Mouse (Mus musculus) midbrain, embryonic 16.5 days (tissue): ENCODE measurements around the gene Derl3. TPM values are rescaled to one million over a fixed set of nuclear protein-coding genes. Genes with fewer than 3 reads are reported as not detected.

ENCODE experiments used
- ATAC-seq: fragments of 200-750 bp; cut with Nextera tagmentation; 2 replicates; pipeline ENCODE4 v1.8.0; 2017; ENCODE audit warnings: moderate TSS enrichment
- H3K27ac ChIP-seq: fragments of 300-500 bp; sonication (generic); 2 replicates; pipeline ENCODE4 v1.5.1; 2014; ENCODE audit warnings: mild to moderate bottlenecking, low read length, mixed read lengths
- H3K27me3 ChIP-seq: fragments of 300-500 bp; sonication (generic); 2 replicates; pipeline ENCODE4 v1.6.1; 2014; ENCODE audit warnings: low read depth, low read length, mixed read lengths; ENCODE audit not compliant: control insufficient read depth, insufficient read depth
- H3K36me3 ChIP-seq: fragments of 300-500 bp; sonication (generic); 2 replicates; pipeline ENCODE4 v1.6.1; 2014; ENCODE audit warnings: mild to moderate bottlenecking, low read length, moderate library complexity, mixed read lengths; ENCODE audit not compliant: control insufficient read depth, insufficient read depth
- H3K4me1 ChIP-seq: fragments of 300-500 bp; sonication (generic); 2 replicates; pipeline ENCODE4 v1.6.1; 2014; ENCODE audit warnings: mild to moderate bottlenecking, low read length, mixed read lengths; ENCODE audit not compliant: control insufficient read depth, insufficient read depth
- H3K4me2 ChIP-seq: fragments of 300-500 bp; sonication (generic); 2 replicates; pipeline ENCODE4 v1.6.1; 2014; ENCODE audit warnings: mild to moderate bottlenecking, low read length, mixed read lengths
- H3K4me3 ChIP-seq: fragments of 300-500 bp; sonication (generic); 2 replicates; pipeline ENCODE4 v1.5.1; 2014; ENCODE audit warnings: low read depth, mild to moderate bottlenecking, low read length, moderate library complexity, mixed read lengths
- H3K9ac ChIP-seq: fragments of 300-500 bp; sonication (generic); 2 replicates; pipeline ENCODE4 v1.6.1; 2014; ENCODE audit warnings: low read depth, low read length, mixed read lengths
- H3K9me3 ChIP-seq: fragments of 300-500 bp; sonication (generic); replicated peaks from 2 replicates; pipeline ENCODE4 v1.6.1; 2014; ENCODE audit warnings: mild to moderate bottlenecking, low read length, mixed read lengths; ENCODE audit not compliant: control insufficient read depth, poor library complexity, severe bottlenecking
- WGBS: fragments of 180-500 bp; shearing (Covaris S2); extraction: QIAGEN DNeasy Blood & Tissue Kit; methylation state at CpG from one replicate; pipeline ENCODE4 v1.1.7; 2014; 5-methylcytosine and 5-hydroxymethylcytosine counted together
- polyA plus RNA-seq: library from polyadenylated mRNA; unstranded; fragments of >200 nt; fragmentation: Nextera tagmentation; extraction: Ambion mirVana; gene quantifications from 2 replicates; pipeline ENCODE4 v1.2.1, GENCODE M21; 2015

Gene Derl3
- polyA plus RNA-seq, 1 experiment from 2014 or later = 1.4 TPM

GRCm38 (mm10) chr10:75896208-75896607 is 3.0 kb downstream of the Derl3 start:
- Histone ChIP-seq H3K9me3 (no peaks in the 10 kb centered on the region), H3K27me3 (no peaks in the 10 kb centered on the region), H3K27ac (no peak overlapping the region), H3K4me3 (no peak overlapping the region), H3K4me1 (peaks cover 8% of the 10 kb centered on the region), H3K9ac (no peak overlapping the region), H3K4me2 (no peak overlapping the region), H3K36me3 (peaks cover 30% of the 10 kb centered on the region)
- 88% methylated on average over 1 of the region's 1 CpGs for WGBS
- ATAC-seq = no peak

- H3K4me3 ChIP-seq = no peak overlapping the region
- H3K9ac ChIP-seq = no peak overlapping the region
- peaks cover 35% of the 10 kb centered on the region for H3K36me3 ChIP-seq
- H3K4me1 ChIP-seq = peaks cover 8% of the 10 kb centered on the region
- no peak overlapping the region for H3K4me2 ChIP-seq
- no peak overlapping the region for H3K27ac ChIP-seq
- no peaks in the 10 kb centered on the region for H3K27me3 ChIP-seq
- no peaks in the 10 kb centered on the region for H3K9me3 ChIP-seq
- 39% methylated on average over 6 of the region's 6 CpGs for WGBS
- no peak for ATAC-seq
Observed at GRCm38 (mm10) chr10:75897373-75897772, 4.2 kb downstream of the Derl3 start.

GRCm38 (mm10) chr10:75898039-75898564 is 4.9 kb downstream of the Derl3 start:
- WGBS = 81% methylated on average over 6 of the region's 6 CpGs
- H3K4me3 ChIP-seq = no peak overlapping the region
- H3K9me3 ChIP-seq = no peaks in the 10 kb centered on the region
- H3K4me2 ChIP-seq = no peak overlapping the region
- no peaks in the 10 kb centered on the region for H3K27me3 ChIP-seq
- no peak overlapping the region for H3K9ac ChIP-seq
- no peak overlapping the region for H3K27ac ChIP-seq
- peaks cover 41% of the 10 kb centered on the region for H3K36me3 ChIP-seq
- H3K4me1 ChIP-seq = peaks cover 5% of the 10 kb centered on the region
- ATAC-seq = no peak

- H3K36me3 ChIP-seq = peaks cover 48% of the 10 kb centered on the region
- H3K4me2 ChIP-seq = no peak overlapping the region
- 69% methylated on average over 3 of the region's 3 CpGs for WGBS
- H3K9me3 ChIP-seq = no peaks in the 10 kb centered on the region
- H3K27ac ChIP-seq = no peak overlapping the region
- ATAC-seq = no peak
- H3K27me3 ChIP-seq = no peaks in the 10 kb centered on the region
- H3K9ac ChIP-seq = no peak overlapping the region
- H3K4me1 ChIP-seq = no peaks in the 10 kb centered on the region; the same call in 1 of the 2 replicates
- H3K4me3 ChIP-seq = no peak overlapping the region
Observed at GRCm38 (mm10) chr10:75898846-75899245, 5.6 kb downstream of the Derl3 start.

GRCm38 (mm10) chr10:75904391-75904790 is 11.2 kb downstream of the Derl3 start:
- Histone ChIP-seq H3K4me3 (no peak overlapping the region), H3K27ac (no peak overlapping the region), H3K36me3 (peaks cover 60% of the 10 kb centered on the region), H3K9ac (no peak overlapping the region), H3K27me3 (no peaks in the 10 kb centered on the region), H3K9me3 (no peaks in the 10 kb centered on the region), H3K4me1 (no peaks in the 10 kb centered on the region), H3K4me2 (no peak overlapping the region)
- WGBS = 91% methylated on average over 5 of the region's 5 CpGs
- no peak for ATAC-seq

- WGBS = 94% methylated on average over 4 of the region's 4 CpGs
- Histone ChIP-seq H3K4me1 (no peaks in the 10 kb centered on the region), H3K4me3 (no peak overlapping the region), H3K27ac (no peak overlapping the region), H3K27me3 (no peaks in the 10 kb centered on the region), H3K36me3 (peaks cover 67% of the 10 kb centered on the region), H3K9me3 (no peaks in the 10 kb centered on the region), H3K9ac (no peak overlapping the region), H3K4me2 (no peak overlapping the region)
- ATAC-seq = no peak
Observed at GRCm38 (mm10) chr10:75906882-75907281, 13.7 kb downstream of the Derl3 start.

- Histone ChIP-seq H3K4me3 (no peak overlapping the region), H3K4me2 (no peak overlapping the region), H3K9me3 (no peaks in the 10 kb centered on the region), H3K4me1 (no peaks in the 10 kb centered on the region), H3K36me3 (peaks cover 43% of the 10 kb centered on the region), H3K9ac (no peak overlapping the region), H3K27me3 (no peaks in the 10 kb centered on the region), H3K27ac (no peak overlapping the region)
- 86% methylated on average over 2 of the region's 2 CpGs for WGBS
- ATAC-seq = no peak
Observed at GRCm38 (mm10) chr10:75910698-75911097, 17.5 kb downstream of the Derl3 start.

- Histone ChIP-seq H3K4me1 (peaks cover 3% of the 10 kb centered on the region; the same call in 1 of the 2 replicates), H3K9ac (no peak overlapping the region), H3K9me3 (no peaks in the 10 kb centered on the region), H3K27ac (no peak overlapping the region), H3K4me2 (no peak overlapping the region), H3K27me3 (no peaks in the 10 kb centered on the region), H3K36me3 (peaks cover 34% of the 10 kb centered on the region), H3K4me3 (no peak overlapping the region)
- ATAC-seq = no peak
- WGBS = 84% methylated on average over 6 of the region's 6 CpGs
Observed at GRCm38 (mm10) chr10:75913013-75913589, 19.9 kb downstream of the Derl3 start.

GRCm38 (mm10) chr10:75915557-75915956 is 22.3 kb downstream of the Derl3 start:
- H3K36me3 ChIP-seq = peaks cover 21% of the 10 kb centered on the region
- no peaks in the 10 kb centered on the region for H3K9me3 ChIP-seq
- no peak for ATAC-seq
- no peaks in the 10 kb centered on the region for H3K27me3 ChIP-seq
- H3K4me2 ChIP-seq = no peak overlapping the region
- H3K4me1 ChIP-seq = peaks cover 27% of the 10 kb centered on the region
- H3K4me3 ChIP-seq = no peak overlapping the region
- WGBS = 88% methylated on average over 7 of the region's 7 CpGs
- no peak overlapping the region for H3K27ac ChIP-seq
- H3K9ac ChIP-seq = no peak overlapping the region
